Mouse (Mus musculus): ENCODE data around the gene Zfyve1. TPM values are rescaled to one million over a fixed set of nuclear protein-coding genes. Genes with fewer than 3 reads are reported as not detected.

Gene Zfyve1
- total RNA-seq, 2 experiments from 2014 or later: 8.3 to 13.6 TPM

DNA sequence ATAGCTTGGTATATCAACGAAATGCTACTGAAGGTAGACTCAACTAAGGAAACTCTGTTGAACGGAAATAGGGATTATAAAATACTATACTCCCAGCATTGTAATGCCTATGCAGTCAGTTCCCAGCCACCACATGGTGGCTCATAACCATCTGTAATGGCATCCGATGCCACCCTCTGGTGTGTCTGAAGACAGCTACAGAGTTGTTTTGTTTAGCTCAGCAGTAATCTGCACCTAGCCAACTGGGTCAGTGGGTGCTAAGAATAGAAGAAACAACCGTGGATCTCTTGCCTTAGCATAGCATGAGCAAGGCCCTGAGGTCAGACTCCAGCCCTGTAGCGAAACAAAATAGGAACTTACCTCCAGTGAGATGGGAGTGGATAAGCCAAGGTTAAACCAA lies 72.7 kb downstream of the Zfyve1 start:
- no peak for ATAC-seq (ENCODE audit: poor library complexity, severe bottlenecking)

- ATAC-seq (ENCODE audit: poor library complexity, severe bottlenecking): no peak
Observed at GRCm38 (mm10) chr12:83523892-83524291, 73.1 kb downstream of the Zfyve1 start.

DNA sequence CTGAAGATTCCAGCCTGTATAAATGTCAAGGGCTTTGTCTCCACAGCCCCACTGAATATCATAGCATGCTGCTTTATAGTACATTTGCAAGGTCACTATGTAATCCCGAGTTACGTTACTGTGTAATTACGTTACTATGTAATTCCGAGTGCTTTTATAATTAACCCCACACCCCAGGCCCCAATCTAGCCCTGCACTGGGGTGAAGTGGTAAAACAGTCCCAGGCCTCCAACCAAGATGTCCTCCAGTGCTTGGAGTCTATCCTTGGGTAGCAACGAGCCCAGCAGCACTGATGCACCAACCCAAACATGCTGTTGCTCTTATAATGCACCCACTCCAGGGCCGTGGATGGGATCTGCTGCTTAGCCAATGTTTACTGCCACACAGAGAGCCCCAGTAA lies 74.0 kb downstream of the Zfyve1 start:
- no peak for ATAC-seq (ENCODE audit: poor library complexity, severe bottlenecking)

GRCm38 (mm10) chr12:83521083-83521482 lies 75.9 kb downstream of the Zfyve1 start:
- ATAC-seq (ENCODE audit: poor library complexity, severe bottlenecking): no peak

DNA sequence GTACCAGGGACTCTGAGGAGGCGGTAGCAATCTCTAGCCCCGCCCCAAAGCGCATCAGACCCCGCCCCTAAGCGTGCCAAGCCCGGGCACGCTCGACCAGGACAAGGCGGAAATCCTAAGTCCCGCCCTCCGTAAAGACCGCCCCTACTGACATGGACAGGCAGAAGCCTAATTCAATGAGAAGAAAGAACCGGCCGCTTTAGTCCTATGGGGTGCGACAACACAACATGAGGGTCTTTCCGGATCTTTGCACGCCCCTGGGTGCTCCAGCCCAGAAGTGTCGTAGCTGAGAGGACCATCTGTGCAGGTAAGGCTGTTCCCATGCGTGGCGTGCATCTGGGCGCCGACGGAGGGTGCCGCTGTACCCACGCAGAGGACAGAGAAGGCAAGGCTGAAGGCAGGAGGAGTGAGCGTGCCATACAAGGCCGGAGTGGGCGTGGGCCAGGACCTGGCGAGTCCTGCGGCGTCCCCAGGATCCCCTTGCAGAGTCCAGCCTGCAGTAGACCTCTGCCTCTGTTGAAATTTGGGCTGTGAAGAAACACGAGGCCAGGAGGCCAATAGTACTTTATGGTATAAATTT lies 76.6 kb downstream of the Zfyve1 start, which contains the start of gene Dcaf4:
TSS of gene Dcaf4 (plus strand) at position 156 of the 580 bp plus-strand sequence.
- peak; percentile 99 for ATAC-seq (ENCODE audit: poor library complexity, severe bottlenecking)

DNA sequence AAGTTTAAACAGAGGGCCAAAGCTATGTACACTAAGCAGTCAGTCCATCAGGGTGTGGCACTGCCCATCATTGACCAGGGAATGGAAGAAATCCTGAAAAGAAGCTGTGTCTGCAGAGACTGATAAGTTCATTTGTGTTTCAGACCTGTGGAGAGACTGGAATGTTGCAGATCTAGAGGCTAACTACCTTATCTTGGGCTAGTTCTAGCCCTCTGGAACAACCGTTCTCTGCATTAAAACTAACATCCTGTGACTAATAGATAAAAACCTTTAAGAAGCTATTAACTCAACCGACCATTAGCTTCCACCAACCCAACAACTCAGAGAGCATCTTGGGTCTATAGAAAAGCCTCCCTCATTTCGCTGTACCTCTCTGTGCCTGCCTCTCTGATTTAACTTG lies 79.4 kb downstream of the Zfyve1 start:
- no peak for ATAC-seq (ENCODE audit: poor library complexity, severe bottlenecking)

GRCm38 (mm10) chr12:83514216-83514615 lies 82.8 kb downstream of the Zfyve1 start:
- ATAC-seq (ENCODE audit: poor library complexity, severe bottlenecking): no peak

- ATAC-seq (ENCODE audit: poor library complexity, severe bottlenecking): no peak
Observed at GRCm38 (mm10) chr12:83513185-83513584, 83.8 kb downstream of the Zfyve1 start.

DNA sequence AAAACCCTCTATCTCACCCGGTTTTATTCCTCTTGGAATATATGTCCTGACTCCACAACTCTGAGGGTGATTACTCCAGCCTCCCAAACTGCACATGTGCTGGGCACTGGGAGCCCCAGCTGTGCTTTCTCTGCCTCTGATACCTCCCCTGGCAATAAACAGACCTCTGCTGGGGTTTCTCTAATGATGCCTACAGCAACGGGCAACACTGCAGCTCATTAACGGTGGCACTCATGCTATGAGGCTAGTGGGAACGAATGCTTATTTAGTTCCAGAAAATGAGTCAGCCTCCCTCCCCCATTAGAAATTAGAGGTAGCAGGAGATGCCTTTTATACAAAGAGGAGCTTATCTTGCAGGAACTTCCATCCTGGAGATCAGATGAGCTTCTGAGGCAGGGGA lies 84.2 kb downstream of the Zfyve1 start:
- ATAC-seq (ENCODE audit: poor library complexity, severe bottlenecking): no peak

- ATAC-seq (ENCODE audit: poor library complexity, severe bottlenecking): no peak
Observed at GRCm38 (mm10) chr12:83510586-83510985, 86.4 kb downstream of the Zfyve1 start.

DNA sequence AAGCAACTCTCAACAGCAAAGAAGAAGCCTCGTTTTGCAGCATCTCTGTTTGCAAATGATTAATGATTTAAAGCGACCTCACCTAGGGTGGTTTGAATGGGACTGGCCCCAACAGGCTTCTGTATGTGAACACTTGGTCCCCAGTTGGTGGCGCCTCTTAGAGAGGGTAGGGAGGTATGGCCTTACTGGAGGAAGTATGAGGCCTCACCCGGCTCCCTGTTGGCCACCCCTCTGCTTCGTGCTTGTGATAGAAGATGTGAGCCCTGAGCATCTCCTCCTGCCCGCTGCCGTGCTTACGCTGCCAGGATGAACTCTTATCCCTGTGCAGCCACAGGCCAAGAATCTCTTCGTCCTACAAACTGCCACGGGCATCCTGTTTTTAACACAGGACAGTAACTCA lies 90.5 kb downstream of the Zfyve1 start:
- ATAC-seq (ENCODE audit: poor library complexity, severe bottlenecking): no peak

GRCm38 (mm10) chr12:83502190-83502589 lies 94.8 kb downstream of the Zfyve1 start:
- peak; percentile 64 for ATAC-seq (ENCODE audit: poor library complexity, severe bottlenecking)

- ATAC-seq (ENCODE audit: poor library complexity, severe bottlenecking): no peak
Observed at GRCm38 (mm10) chr12:83499256-83499655, 97.8 kb downstream of the Zfyve1 start.

DNA sequence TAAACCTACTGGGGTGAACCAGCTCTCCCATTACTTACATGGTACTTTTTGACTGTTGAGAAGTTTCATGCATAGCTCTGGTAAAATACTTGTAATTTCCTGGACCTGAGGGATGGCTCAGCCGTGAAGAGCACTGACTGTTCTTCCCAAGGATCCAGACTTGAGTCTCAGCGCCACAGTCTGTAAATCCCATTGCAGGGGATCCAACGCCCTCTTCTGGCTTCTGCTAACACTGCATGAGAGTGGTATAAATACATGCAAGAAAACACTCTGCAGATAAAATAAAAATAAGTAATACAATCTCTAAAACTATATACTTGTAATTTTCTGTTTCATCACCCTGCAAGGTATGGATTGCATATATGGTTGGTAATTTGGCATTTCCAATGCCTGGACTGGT lies 99.1 kb downstream of the Zfyve1 start:
- ATAC-seq (ENCODE audit: poor library complexity, severe bottlenecking): no peak

- no peak for ATAC-seq (ENCODE audit: poor library complexity, severe bottlenecking)
Observed at GRCm38 (mm10) chr12:83496736-83497135, 100.3 kb downstream of the Zfyve1 start.

Other genes starting within 250 kb of the Zfyve1 start
- gene Dpf3, start 109.5 kb downstream of the Zfyve1 start, total RNA-seq (2015): 0.36 TPM in 1 of 2 replicates, not detected in the other
- gene Dpf3, start 109.5 kb downstream of the Zfyve1 start, total RNA-seq (2017): 1.6 and 5.0 TPM in 2 replicates
- gene Dcaf4, start 76.8 kb downstream of the Zfyve1 start, total RNA-seq (2015): 3.5 and 5.8 TPM in 2 replicates
- gene Dcaf4, start 76.8 kb downstream of the Zfyve1 start, total RNA-seq (2017): 5.1 and 5.4 TPM in 2 replicates
- 117 and 145 TPM in 2 replicates for gene Rbm25, start 34.0 kb upstream of the Zfyve1 start, total RNA-seq (2015)
- 127 and 162 TPM in 2 replicates for gene Rbm25, start 34.0 kb upstream of the Zfyve1 start, total RNA-seq (2017)
- 108 and 111 TPM in 2 replicates for gene Psen1, start 90.9 kb upstream of the Zfyve1 start, total RNA-seq (2015)
- 94.4 and 120 TPM in 2 replicates for gene Psen1, start 90.9 kb upstream of the Zfyve1 start, total RNA-seq (2017)
- gene Papln, start 166.4 kb upstream of the Zfyve1 start, total RNA-seq (2015): not detected in 2 replicates
- gene Papln, start 166.4 kb upstream of the Zfyve1 start, total RNA-seq (2017): not detected in 2 replicates

Data from megakaryocyte, adult 5-6 weeks (primary cell).